Mouse (Mus musculus) small intestine, adult 10 weeks (tissue): ENCODE data around the gene Magix. TPM values are rescaled to one million over a fixed set of nuclear protein-coding genes. Genes with fewer than 3 reads are reported as not detected.

Experiments used
- polyA plus RNA-seq: library from polyadenylated mRNA; stranded (reverse); fragments of 350-450 nt; fragmentation: Illumina TruSeq; extraction: RNeasy Lipid Tissue Mini Kit (QIAGEN cat#74804); gene quantifications from one replicate; pipeline ENCODE4 v1.2.3, GENCODE M21; 2014; ENCODE audit warnings: low replicate concordance

Magix gene
- polyA plus RNA-seq, result 0.33 TPM

GRCm38 (mm10) chrX:7680864-7681263 is at the start of gene Magix:
TSS of gene Magix (minus strand) at chrX:7681251.

GRCm38 (mm10) chrX:7728215-7728921 is 47.3 kb upstream of the Magix start, which contains the start of gene Praf2:
TSS of gene Praf2 (plus strand) at chrX:7728439.

GRCm38 (mm10) chrX:7721514-7722281 is 40.6 kb upstream of the Magix start, which contains the start of gene Gm45208:
TSS of gene Gm45208 (plus strand) at chrX:7722245.

GRCm38 (mm10) chrX:7714135-7714899 is 33.3 kb upstream of the Magix start, which contains the start of gene Wdr45:
TSS of gene Wdr45 (plus strand) at chrX:7714333.

GRCm38 (mm10) chrX:7696954-7697381 is 15.9 kb upstream of the Magix start, which contains the start of gene Gpkow:
TSS of gene Gpkow (plus strand) at chrX:7697131.

GRCm38 (mm10) chrX:7670921-7671623 is 10.0 kb downstream of the Magix start, which contains the start of gene Plp2:
TSS of gene Plp2 (minus strand) at chrX:7671390.

GRCm38 (mm10) chrX:7657221-7657639 is 23.8 kb downstream of the Magix start, which contains the start of gene Prickle3:
TSS of gene Prickle3 (plus strand) at chrX:7657260.

GRCm38 (mm10) chrX:7638401-7639091 is 42.5 kb downstream of the Magix start, which contains the start of gene Syp:
TSS of gene Syp (plus strand) at chrX:7638471.

Other genes with a start within 250 kb of the Magix start
- gene Foxp3, start 107.6 kb downstream of the Magix start, polyA plus RNA-seq, result not detected
- not detected for gene Ppp1r3f, start 107.0 kb downstream of the Magix start, polyA plus RNA-seq
- 1.1 TPM for gene Ccdc22, start 75.7 kb downstream of the Magix start, polyA plus RNA-seq
- not detected for gene Cacna1f, start 74.2 kb downstream of the Magix start, polyA plus RNA-seq
- 0.63 TPM for gene Syp, start 42.8 kb downstream of the Magix start, polyA plus RNA-seq
- 7.6 TPM for gene Prickle3, start 24.0 kb downstream of the Magix start, polyA plus RNA-seq
- 26.2 TPM for gene Plp2, start 9.9 kb downstream of the Magix start, polyA plus RNA-seq
- gene Gpkow, start 15.9 kb upstream of the Magix start, polyA plus RNA-seq, result 33.0 TPM
- gene Wdr45, start 33.1 kb upstream of the Magix start, polyA plus RNA-seq, result 3.8 TPM
- gene Gm45208, start 41.0 kb upstream of the Magix start, polyA plus RNA-seq, result not detected
- gene Praf2, start 47.2 kb upstream of the Magix start, polyA plus RNA-seq, result 12.1 TPM
- gene Ccdc120, start 69.7 kb upstream of the Magix start, polyA plus RNA-seq, result 4.6 TPM
- 3.7 TPM for gene Tfe3, start 81.3 kb upstream of the Magix start, polyA plus RNA-seq
- gene Gripap1, start 108.5 kb upstream of the Magix start, polyA plus RNA-seq, result 21.4 TPM
- gene Kcnd1, start 141.0 kb upstream of the Magix start, polyA plus RNA-seq, result 0.89 TPM
- gene Otud5, start 160.1 kb upstream of the Magix start, polyA plus RNA-seq, result 26.6 TPM
- gene Pim2, start 197.0 kb upstream of the Magix start, polyA plus RNA-seq, result 3.7 TPM
- 6.4 TPM for gene Slc35a2, start 202.8 kb upstream of the Magix start, polyA plus RNA-seq
- 5.5 TPM for gene Pqbp1, start 218.0 kb upstream of the Magix start, polyA plus RNA-seq
- gene Timm17b, start 218.1 kb upstream of the Magix start, polyA plus RNA-seq, result 1.5 TPM
- gene Gm10491, start 226.6 kb upstream of the Magix start, polyA plus RNA-seq, result not detected
- gene Gm10490, start 228.3 kb upstream of the Magix start, polyA plus RNA-seq, result not detected
- not detected for gene Pcsk1n, start 238.6 kb upstream of the Magix start, polyA plus RNA-seq
- gene Eras, start 247.4 kb upstream of the Magix start, polyA plus RNA-seq, result not detected